Mouse (Mus musculus) liver, postnatal 0 days (tissue): ENCODE measurements around the gene Sp2. TPM values are rescaled to one million over a fixed set of nuclear protein-coding genes. Genes with fewer than 3 reads are reported as not detected.

Experiments used
- ATAC-seq: fragments of 200-750 bp; cut with Nextera tagmentation; 2 replicates; pipeline ENCODE4 v1.8.0; 2017; ENCODE audit warnings: mild to moderate bottlenecking, moderate library complexity
- DNase-seq: peaks from one replicate; pipeline ENCODE4 v3.0.0-alpha.2; 2016
- H3K27ac ChIP-seq: fragments of 300-500 bp; sonication (generic); 2 replicates; pipeline ENCODE4 v1.5.1; 2014; ENCODE audit warnings: antibody characterized with exemption, moderate library complexity, mild to moderate bottlenecking, low read depth
- H3K27me3 ChIP-seq: fragments of 300-500 bp; sonication (generic); 2 replicates; pipeline ENCODE4 v1.6.1; 2014; ENCODE audit warnings: low read length, control low read depth, mixed read lengths; ENCODE audit not compliant: insufficient read depth
- H3K36me3 ChIP-seq: fragments of 300-500 bp; sonication (generic); replicated peaks from 2 replicates; pipeline ENCODE4 v1.6.1; 2014; ENCODE audit warnings: mild to moderate bottlenecking, control low read depth, low read length, moderate library complexity, mixed read lengths; ENCODE audit not compliant: insufficient read depth
- H3K4me1 ChIP-seq: fragments of 300-500 bp; sonication (generic); 2 replicates; pipeline ENCODE4 v1.6.1; 2014; ENCODE audit warnings: antibody characterized with exemption, mild to moderate bottlenecking, control low read depth; ENCODE audit not compliant: insufficient read depth
- H3K4me2 ChIP-seq: fragments of 300-500 bp; sonication (generic); 2 replicates; pipeline ENCODE4 v1.6.1; 2014; ENCODE audit warnings: low read depth, mild to moderate bottlenecking, low read length, moderate library complexity, mixed read lengths
- H3K4me3 ChIP-seq: fragments of 300-500 bp; sonication (generic); 2 replicates; pipeline ENCODE4 v1.5.1; 2014; ENCODE audit warnings: low read depth, low read length
- H3K9ac ChIP-seq: fragments of 300-500 bp; sonication (generic); replicated peaks from 2 replicates; pipeline ENCODE4 v1.6.1; 2014; ENCODE audit warnings: mild to moderate bottlenecking, moderate library complexity
- H3K9me3 ChIP-seq: fragments of 300-500 bp; sonication (generic); 2 replicates; pipeline ENCODE4 v1.6.1; 2016; ENCODE audit warnings: mild to moderate bottlenecking, control low read depth, low read length, mixed read lengths
- CTCF ChIP-seq: sonication (generic); IDR thresholded peaks from 2 replicates; pipeline ENCODE4 v1.5.1; 2016; ENCODE audit warnings: antibody characterized with exemption, low read depth
- EP300 ChIP-seq: IDR thresholded peaks from 2 replicates; pipeline ENCODE4 v1.6.1; 2016; ENCODE audit warnings: antibody characterized with exemption, low read depth, mild to moderate bottlenecking
- WGBS: fragments of 180-500 bp; shearing (Covaris S2); extraction: QIAGEN DNeasy Blood & Tissue Kit; methylation state at CpG from one replicate; pipeline ENCODE4 v1.1.7; 2014; ENCODE audit not compliant: insufficient replicate concordance; 5-methylcytosine and 5-hydroxymethylcytosine counted together
- polyA plus RNA-seq: library from polyadenylated mRNA; unstranded; fragments of >200 nt; fragmentation: Nextera tagmentation; extraction: Ambion mirVana; gene quantifications from 2 replicates; pipeline ENCODE4 v1.2.1, GENCODE M21; 2015

Gene Sp2
- polyA plus RNA-seq, 1 experiment from 2014 or later: 6.8 TPM

- DNase-seq (no peak), ATAC-seq (no peak)
- Histone ChIP-seq H3K9me3 (no peaks in the 10 kb centered on the region), H3K4me1 (peaks cover 16% of the 10 kb centered on the region), H3K27ac (no peak overlapping the region), H3K4me2 (no peak overlapping the region), H3K36me3 (no peaks in the 10 kb centered on the region), H3K27me3 (peaks cover 48% of the 10 kb centered on the region), H3K9ac (no peak overlapping the region), H3K4me3 (no peak overlapping the region)
- WGBS: 53% methylated on average over 10 of the region's 10 CpGs
- no peak for TF ChIP-seq EP300
- TF ChIP-seq CTCF: no peak
Measured at GRCm38 (mm10) chr11:97024977-97025376, 42.2 kb upstream of the Sp2 start.

DNA sequence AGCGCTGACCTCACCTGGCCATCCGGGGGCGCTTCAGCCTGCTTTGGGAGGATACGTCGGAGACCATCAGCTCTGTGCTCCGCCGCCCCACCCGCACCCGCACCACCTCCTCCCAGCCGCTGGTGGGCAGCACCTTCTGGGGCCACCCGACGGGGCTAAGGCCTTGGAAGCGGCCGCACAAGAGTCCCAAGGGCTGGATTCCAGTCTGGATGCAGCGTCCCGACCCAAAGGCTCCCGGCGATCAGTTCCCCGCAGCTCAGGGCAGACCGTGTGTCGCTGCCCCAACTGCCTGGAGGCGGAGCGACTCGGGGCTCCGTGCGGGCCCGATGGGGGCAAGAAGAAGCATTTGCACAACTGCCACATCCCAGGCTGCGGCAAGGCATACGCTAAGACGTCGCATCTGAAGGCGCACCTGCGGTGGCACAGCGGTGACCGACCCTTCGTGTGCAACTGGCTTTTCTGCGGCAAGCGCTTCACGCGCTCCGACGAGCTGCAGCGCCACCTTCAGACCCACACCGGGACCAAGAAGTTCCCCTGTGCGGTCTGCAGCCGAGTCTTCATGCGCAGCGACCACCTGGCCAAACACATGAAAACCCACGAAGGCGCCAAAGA lies 39.2 kb upstream of the Sp2 start:
- WGBS: under 1% methylated on average over 48 of the region's 50 CpGs
- DNase-seq: peak; percentile 76
- Histone ChIP-seq H3K9me3 (no peaks in the 10 kb centered on the region), H3K27ac (no peak overlapping the region), H3K4me2 (peak overlapping the region; percentile 88), H3K36me3 (no peaks in the 10 kb centered on the region), H3K4me3 (peak overlapping the region; percentile 56), H3K27me3 (peaks cover 77% of the 10 kb centered on the region), H3K4me1 (peaks cover 20% of the 10 kb centered on the region), H3K9ac (peak overlapping the region; percentile 55)
- TF ChIP-seq EP300: no peak
- TF ChIP-seq CTCF: peak; percentile 77
- ATAC-seq: peak; percentile 82

GRCm38 (mm10) chr11:97021121-97021765 lies 38.5 kb upstream of the Sp2 start:
- Histone ChIP-seq H3K27ac (no peak overlapping the region), H3K4me2 (peak overlapping the region; percentile 88), H3K9me3 (no peaks in the 10 kb centered on the region), H3K36me3 (no peaks in the 10 kb centered on the region), H3K4me1 (peaks cover 20% of the 10 kb centered on the region), H3K27me3 (peaks cover 85% of the 10 kb centered on the region), H3K4me3 (peak overlapping the region; percentile 56), H3K9ac (no peak overlapping the region)
- no peak for DNase-seq
- 0 out of 2 replicates have a peak, but pooled peaks have one; percentile 6 for ATAC-seq
- TF ChIP-seq CTCF (no peak), EP300 (no peak)
- WGBS: 3% methylated on average over 27 of the region's 27 CpGs

DNA sequence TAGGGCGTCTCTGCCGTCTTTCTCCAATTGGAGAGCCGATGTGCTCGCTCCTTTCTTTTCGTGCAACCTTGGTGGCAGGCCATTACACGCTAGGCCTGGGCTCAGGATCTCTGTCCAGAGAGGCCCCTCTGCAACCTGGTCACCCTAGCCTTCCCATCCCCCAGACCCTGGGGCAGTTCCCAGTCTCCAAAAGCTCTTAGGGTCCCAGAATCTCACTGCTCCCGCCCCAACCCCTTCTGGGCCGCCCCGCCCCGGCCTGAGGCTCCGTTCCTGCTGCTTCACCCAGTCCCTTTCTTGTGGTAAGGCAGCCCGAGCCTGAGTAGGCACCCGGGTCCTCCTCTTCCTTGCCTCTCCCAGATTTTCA lies 36.6 kb upstream of the Sp2 start:
- H3K4me2 ChIP-seq: peak overlapping the region; percentile 56; the same call in 1 of the 2 replicates

DNA sequence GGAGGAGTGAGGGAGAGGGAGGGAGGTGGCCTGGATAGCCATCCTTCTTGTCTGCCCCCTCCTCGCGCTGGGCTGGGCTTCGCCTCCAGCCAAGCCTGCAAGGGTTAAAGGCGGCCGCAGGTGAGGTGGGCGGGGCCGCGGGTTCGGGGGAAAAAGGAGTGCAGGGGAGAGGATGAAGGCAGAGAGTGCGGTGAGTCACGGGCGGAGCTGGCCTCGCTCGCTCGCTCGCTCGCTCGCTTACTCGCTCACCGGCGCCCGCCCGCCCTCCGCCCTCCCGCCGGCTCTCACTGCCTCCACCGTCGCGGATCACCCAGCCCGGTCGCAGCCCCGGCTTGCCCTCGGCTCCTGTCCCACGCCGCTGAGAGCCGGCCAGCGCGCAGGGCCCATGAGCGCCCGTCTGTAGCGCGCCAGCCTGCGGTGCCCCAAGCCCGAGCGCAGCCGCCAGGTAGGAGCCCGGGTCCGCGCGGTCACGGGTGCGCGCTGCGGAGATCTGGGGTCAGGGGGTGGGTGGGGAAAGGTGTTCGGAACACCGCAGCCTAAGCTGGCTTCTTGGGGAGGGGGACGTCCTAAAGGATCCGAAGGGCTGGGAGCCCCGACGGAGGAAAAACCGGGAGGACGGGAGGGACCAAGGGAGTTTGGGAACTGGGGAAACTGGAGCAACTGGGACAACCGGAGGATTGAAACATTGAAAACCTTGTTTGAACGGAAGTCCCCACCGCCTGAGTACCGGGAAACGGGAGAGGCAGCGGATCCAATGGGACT lies 36.0 kb upstream of the Sp2 start:
- peaks cover 95% of the 10 kb centered on the region for H3K27me3 ChIP-seq
- under 1% methylated on average over 60 of the region's 68 CpGs for WGBS

More for the DNA sequence above, 36.6 kb upstream of the Sp2 start:
- Histone ChIP-seq H3K27me3 (peaks cover 96% of the 10 kb centered on the region), H3K4me3 (0 out of 2 replicates have a peak overlapping the region, but pooled peaks have one; percentile 32), H3K9me3 (no peaks in the 10 kb centered on the region), H3K27ac (no peak overlapping the region), H3K4me1 (peaks cover 15% of the 10 kb centered on the region), H3K36me3 (no peaks in the 10 kb centered on the region), H3K9ac (no peak overlapping the region)
- no peak for ATAC-seq
- no peak for DNase-seq
- TF ChIP-seq EP300: no peak
- no peak for TF ChIP-seq CTCF
- WGBS: 8% methylated on average over 13 of the region's 13 CpGs

More for the DNA sequence above, 36.0 kb upstream of the Sp2 start:
- Histone ChIP-seq H3K4me1 (peaks cover 15% of the 10 kb centered on the region), H3K9me3 (no peaks in the 10 kb centered on the region), H3K4me2 (peak overlapping the region; percentile 56), H3K9ac (no peak overlapping the region), H3K27ac (no peak overlapping the region), H3K36me3 (no peaks in the 10 kb centered on the region), H3K4me3 (peak overlapping the region; percentile 32)
- DNase-seq (no peak), ATAC-seq (no peak)
- TF ChIP-seq CTCF: no peak
- TF ChIP-seq EP300: no peak
